Mouse (Mus musculus) cerebellum, postnatal 14 days (tissue): Measurements from ENCODE around the gene Ckap5.
"Not testable (repeated sequence)": the region's sequence is repeated elsewhere in the genome, so short reads cannot be mapped to it uniquely, and the experiment has no call there.

ENCODE experiments used
- DNase-seq, 2 experiments: peaks; one replicate each; pipeline ENCODE4 v3.0.0; 2021; ENCODE audit warnings: mixed read lengths in 2 of 2

Gene Ckap5

GRCm38 (mm10) chr2:91526294-91527146 lies at the start of gene Ckap5:
Gene Ckap5 (plus strand): TSS chr2:91526762.
- peak; percentile 94 to 96 for DNase-seq

DNA sequence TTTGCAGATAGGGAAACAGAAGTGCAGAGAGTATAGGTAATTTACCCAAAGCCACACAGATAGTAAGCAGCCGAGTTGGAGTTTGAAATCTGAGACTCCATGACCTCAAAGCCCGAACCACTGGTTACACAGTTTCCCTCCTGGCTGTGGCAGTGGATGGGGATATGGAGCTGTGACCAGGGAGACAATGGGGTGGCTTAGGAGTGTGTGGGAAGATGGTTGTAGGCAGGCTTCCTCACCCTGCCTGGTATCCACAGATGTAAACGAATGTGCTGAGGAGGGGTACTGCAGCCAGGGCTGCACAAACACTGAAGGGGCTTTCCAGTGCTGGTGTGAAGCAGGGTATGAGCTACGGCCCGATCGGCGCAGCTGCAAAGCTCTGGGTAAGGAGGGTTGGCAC lies 49.7 kb upstream of the Ckap5 start:
- no peak for DNase-seq

DNA sequence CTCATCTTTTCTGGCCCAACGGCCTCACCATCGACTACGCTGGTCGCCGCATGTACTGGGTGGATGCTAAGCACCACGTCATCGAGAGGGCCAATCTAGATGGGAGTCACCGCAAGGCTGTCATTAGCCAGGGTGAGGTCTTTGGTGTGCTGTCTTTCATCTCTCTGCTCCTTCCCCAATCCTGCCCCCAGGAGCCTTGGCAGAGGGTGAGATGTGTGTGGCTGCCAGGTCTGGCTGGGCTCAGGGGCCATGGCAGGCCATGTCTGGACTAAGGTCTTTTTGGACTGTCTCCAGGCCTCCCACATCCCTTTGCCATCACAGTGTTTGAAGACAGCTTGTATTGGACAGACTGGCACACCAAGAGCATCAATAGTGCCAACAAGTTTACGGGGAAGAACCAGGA lies 46.2 kb upstream of the Ckap5 start:
- peak; percentile 92 to 95 for DNase-seq

GRCm38 (mm10) chr2:91480805-91481514 lies 45.6 kb upstream of the Ckap5 start:
- DNase-seq = peak; percentile 75 to 86

GRCm38 (mm10) chr2:91484698-91485097 lies 41.9 kb upstream of the Ckap5 start:
- DNase-seq = no peak

- DNase-seq = no peak
Measured at GRCm38 (mm10) chr2:91485256-91485655, 41.3 kb upstream of the Ckap5 start.

DNA sequence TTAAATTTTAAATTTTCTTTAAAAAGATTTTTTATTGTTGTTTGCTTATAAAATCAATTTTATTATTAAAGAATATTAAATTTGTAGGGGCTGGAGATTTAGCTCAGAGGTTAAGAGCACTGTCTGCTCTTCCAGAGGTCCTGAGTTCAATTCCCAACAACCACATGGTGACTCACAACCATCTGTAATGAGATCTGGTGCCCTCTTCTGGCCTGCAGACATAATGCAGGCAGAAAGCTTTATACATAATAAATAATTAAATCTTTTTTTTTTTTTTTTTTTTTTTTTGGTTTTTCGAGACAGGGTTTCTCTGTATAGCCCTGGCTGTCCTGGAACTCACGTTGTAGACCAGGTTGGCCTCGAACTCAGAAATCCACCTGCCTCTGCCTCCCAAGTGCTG lies 39.3 kb upstream of the Ckap5 start:
- peak in 1 of 2 experiments; percentile 51 for DNase-seq

- peak; percentile 75 to 87 for DNase-seq
Measured at GRCm38 (mm10) chr2:91492071-91492635, 34.4 kb upstream of the Ckap5 start.

- DNase-seq = peak; percentile 65 to 79
Measured at GRCm38 (mm10) chr2:91493981-91494380, 32.6 kb upstream of the Ckap5 start.

DNA sequence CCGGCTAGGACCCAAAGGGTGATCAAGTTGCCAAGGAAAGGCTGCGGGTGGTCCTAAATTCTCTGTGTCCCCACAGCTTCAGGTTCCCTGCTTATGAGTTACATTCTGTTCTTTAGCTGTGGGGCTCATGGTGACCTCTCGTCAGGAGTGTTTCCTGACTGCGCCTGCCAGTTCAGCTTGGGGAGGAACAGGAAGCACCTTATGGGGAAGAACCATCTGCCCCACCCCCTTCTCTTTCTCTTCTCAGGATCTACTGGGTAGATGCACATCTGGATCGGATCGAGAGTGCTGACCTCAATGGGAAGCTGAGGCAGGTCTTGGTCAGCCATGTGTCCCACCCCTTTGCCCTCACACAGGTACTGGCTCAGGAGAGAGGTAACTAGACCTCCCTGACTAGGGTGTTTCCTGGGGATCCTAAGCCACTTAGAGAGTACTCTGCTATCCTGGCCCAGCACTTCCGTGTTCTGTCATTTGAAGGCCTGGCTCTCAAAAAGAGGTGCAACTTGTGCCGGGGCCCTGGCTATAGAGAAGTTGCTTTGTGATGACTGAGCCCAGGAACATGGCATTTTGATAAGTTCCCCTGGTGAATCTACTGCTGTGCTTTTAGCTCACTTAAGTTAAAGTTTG lies 28.4 kb upstream of the Ckap5 start:
- no peak for DNase-seq

DNA sequence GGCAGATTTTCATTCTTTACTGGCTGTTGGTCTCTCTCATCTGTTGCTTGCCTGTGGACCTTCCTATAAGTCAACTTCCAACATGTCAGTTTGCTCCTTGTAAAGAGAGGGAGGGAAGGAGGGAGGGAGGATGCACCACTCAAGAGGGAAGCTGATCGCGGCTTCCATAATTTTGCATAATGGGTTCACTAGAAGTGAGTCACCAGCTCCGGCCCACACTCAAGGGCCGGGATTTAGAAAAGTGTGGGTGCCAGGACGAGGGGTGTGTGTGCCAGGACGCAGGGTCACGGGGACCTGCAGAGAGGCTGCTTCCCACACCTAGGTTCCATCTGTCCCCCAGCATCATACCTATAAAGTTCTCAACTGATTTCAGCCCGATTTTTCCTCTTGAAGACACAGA lies 18.5 kb upstream of the Ckap5 start:
- DNase-seq = no peak

GRCm38 (mm10) chr2:91517186-91517585 lies 9.4 kb upstream of the Ckap5 start:
- DNase-seq = no peak

- peak in 1 of 2 experiments; percentile 69 for DNase-seq
Measured at GRCm38 (mm10) chr2:91527147-91527486, 555 bp downstream of the Ckap5 start.

DNA sequence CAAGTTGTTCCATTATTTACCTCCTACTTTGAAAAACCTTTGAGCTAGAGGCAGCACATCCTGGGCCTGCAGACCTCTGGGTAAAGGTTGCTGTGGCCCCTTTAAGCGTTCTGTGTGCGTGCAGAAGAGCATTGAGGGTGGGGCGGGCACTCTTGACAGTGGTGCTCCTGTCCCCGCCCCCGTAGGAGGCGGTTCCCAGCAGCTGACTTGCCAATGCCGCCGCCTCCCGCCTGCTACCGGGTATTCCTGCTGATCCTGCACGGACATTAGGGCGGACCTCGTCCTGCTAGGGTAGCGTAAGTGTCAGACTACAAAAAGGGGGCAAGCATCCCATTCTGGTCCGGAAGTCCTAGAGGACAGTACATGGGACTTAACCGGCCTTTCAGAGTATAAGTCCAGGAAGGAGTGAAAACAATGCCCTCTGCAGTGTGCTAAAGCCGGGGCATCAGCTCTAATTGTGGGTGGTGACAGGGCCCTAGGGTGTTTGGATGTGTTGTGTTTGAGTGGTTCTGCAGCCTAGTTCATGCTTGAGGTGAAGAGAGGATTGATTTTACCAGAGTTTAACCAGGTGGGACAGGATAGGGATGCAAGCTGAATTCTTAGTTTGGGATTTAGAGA lies 11.1 kb downstream of the Ckap5 start:
- peak; percentile 77 to 80 for DNase-seq

GRCm38 (mm10) chr2:91568125-91568524 lies 41.6 kb downstream of the Ckap5 start:
- no peak for DNase-seq

DNA sequence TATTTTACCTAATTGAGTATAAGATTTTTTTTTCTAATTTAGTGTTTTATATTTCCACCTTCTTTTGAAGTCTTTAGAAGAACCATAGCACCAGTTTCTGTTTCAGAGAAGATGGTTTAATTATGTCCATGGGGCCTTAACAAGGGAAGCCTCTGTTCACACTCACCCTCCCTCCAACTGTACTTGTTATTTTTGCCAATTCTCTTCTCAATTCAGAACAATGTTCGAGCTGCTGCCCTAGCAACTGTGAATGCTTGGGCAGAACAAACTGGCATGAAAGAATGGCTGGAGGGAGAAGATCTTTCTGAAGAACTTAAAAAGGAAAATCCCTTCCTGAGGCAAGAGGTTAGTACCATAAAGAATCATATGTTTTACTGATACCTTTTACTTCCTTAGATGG lies 54.3 kb downstream of the Ckap5 start:
- no peak for DNase-seq

DNA sequence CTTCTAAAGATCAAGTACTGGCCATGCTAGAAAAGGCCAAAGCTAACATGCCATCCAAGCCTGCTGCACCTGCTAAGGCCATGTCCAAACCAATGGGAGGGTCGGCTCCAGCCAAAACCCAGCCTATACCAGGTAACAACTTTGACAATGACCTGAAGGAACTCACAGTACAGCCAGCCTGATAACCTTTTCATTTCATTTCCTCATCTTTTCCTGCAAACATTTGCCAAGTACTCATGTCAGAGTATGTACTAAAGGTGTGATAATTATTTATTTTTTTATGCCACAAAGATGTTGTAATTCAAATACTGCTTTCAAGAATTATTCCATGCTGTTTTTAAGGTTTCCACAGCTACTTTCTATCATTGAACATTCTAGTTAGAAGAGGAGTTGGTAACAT lies 59.7 kb downstream of the Ckap5 start:
- DNase-seq = no peak

GRCm38 (mm10) chr2:91600475-91600874 lies 73.9 kb downstream of the Ckap5 start:
- no peak for DNase-seq

GRCm38 (mm10) chr2:91602389-91602788 lies 75.8 kb downstream of the Ckap5 start:
- DNase-seq = no peak

- DNase-seq = not testable (repeated sequence)
Measured at GRCm38 (mm10) chr2:91609370-91609769, 82.8 kb downstream of the Ckap5 start.

DNA sequence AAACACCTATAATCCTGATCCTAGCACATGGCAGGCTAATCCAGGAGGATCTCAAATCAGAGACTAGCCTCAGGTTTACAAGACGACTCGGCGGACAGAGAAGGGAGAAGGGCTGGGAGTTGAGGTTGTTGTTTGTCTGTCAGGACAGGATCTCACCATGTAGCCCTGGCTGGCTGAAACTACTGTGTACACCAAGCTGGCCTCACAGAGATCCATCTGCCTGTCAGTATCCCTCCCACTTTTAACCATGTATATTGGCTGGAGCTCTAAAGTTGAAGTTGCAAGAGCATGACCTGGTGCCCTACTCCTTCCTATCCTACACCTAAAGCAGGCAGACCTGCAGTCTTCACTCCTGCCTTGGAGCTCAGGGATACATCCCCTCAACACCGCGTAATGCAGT lies 95.8 kb downstream of the Ckap5 start:
- DNase-seq = no peak

- DNase-seq = not testable (repeated sequence)
Measured at GRCm38 (mm10) chr2:91623366-91623765, 96.8 kb downstream of the Ckap5 start.

GRCm38 (mm10) chr2:91627486-91627885 lies 100.9 kb downstream of the Ckap5 start:
- DNase-seq = no peak
